Mouse (Mus musculus): ENCODE results near the gene Aldh1a2. TPM values are rescaled to one million over a fixed set of nuclear protein-coding genes. Genes with fewer than 3 reads are reported as not detected.

Gene Aldh1a2
- polyA plus RNA-seq, 1 experiment from 2014 or later, result 108 TPM

DNA sequence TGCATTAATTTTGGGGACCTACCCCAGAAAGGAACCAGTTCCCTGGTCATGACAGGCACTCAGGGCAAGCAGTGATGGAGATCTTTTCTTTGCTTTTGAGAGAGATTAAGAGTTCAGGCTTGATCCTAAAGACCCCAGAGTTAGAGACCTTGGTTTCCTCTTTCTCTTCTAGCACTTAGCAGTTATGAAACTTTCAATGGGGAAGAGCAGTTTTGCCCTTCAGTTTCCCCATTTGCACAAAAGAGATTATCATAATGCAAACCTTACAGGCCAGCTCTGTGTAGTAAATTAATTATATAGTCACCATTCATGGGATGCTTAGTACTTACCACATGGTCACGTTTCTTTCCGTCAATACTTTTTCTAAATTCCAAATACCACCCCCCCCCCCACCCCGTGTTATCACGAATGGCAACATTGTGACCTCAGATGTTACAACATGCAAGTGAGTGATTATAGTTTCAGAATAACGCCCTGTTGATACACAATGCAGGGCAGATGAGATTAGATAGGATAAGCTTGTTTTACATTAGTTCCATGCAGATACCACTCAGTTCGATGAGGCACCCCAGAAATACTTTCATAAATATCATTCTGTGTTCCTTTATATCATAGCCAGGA is 36.2 kb upstream of the Aldh1a2 start:
- 90% methylated on average over 6 of the region's 6 CpGs for WGBS
- Histone ChIP-seq H3K27me3 (ENCODE audit: control insufficient read depth, insufficient read depth, low read length) (no peaks in the 10 kb centered on the region), H3K9me3 (ENCODE audit: control insufficient read depth, low read length) (no peaks in the 10 kb centered on the region), H3K4me1 (ENCODE audit: control insufficient read depth, insufficient read depth, low read length) (no peaks in the 10 kb centered on the region), H3K4me3 (ENCODE audit: low read depth, low read length) (no peak overlapping the region), H3K9ac (ENCODE audit: low read length) (no peak overlapping the region), H3K27ac (ENCODE audit: low read depth, low read length) (no peak overlapping the region), H3K36me3 (ENCODE audit: control insufficient read depth, insufficient read depth, low read length) (no peaks in the 10 kb centered on the region), H3K4me2 (ENCODE audit: low read depth) (no peak overlapping the region)
- ATAC-seq (ENCODE audit: insufficient read depth, low FRiP score, low TSS enrichment) (no peak), DNase-seq (ENCODE audit: low spot score) (no peak)

DNA sequence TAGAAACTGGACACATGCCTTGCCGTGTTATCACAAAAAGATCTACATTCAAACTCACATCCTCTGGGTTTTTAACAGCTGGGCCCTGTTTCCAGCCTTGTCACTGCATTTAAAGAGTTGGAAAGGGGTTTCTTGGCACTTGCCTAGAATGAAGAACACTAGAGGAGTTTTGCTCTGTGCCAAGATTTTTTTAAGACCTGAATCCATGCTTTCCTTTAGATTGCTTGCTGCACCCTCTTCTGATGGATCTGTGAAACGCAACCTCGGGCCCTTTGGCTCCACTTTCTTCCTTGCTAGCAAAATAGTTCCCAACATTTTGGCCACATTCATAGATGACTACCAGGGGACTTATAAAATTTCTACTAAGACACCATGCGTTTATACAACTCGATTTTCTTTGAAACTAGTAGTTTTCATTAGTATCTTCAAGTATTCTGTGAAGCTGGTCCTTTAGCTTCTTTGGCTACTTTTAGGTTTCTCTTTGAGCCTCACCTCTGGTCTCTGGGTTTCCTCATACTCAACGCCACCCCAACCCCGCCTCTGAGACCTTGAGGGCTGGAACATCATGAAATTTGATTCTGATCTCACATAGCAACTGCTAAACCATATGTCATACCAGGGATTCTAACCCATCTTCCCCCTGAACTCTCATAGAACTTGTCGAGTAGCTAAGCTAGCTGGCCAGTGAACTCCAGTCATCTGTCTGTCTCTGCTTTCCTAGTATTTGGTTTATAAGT is 35.5 kb upstream of the Aldh1a2 start:
- H3K4me3 ChIP-seq (ENCODE audit: low read depth, low read length), result no peak overlapping the region

DNA sequence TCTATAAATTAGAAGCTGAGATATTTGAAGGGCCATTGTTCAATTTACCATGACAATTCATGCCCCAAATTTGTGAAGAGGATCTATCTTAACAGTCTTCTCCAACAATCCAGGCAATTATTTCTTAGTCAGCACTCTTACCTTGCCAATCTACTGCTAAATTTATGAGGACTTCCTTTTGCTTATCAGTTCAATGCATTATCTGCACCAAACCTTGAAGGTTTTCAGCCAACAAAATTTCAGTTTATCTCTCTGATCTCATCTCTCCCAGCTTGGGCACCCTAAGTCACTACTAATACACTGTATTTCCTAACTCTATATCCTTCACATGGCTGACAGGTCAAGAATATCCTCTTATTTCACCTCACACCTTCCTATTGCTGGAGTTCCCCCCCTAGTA is 30.3 kb upstream of the Aldh1a2 start:
- ATAC-seq (ENCODE audit: insufficient read depth, low FRiP score, low TSS enrichment) (no peak), DNase-seq (ENCODE audit: low spot score) (no peak)
- Histone ChIP-seq H3K4me2 (ENCODE audit: low read depth) (no peak overlapping the region), H3K4me3 (ENCODE audit: low read depth, low read length) (no peak overlapping the region), H3K27ac (ENCODE audit: low read depth, low read length) (no peak overlapping the region), H3K9me3 (ENCODE audit: control insufficient read depth, low read length) (no peaks in the 10 kb centered on the region), H3K36me3 (ENCODE audit: control insufficient read depth, insufficient read depth, low read length) (no peaks in the 10 kb centered on the region), H3K4me1 (ENCODE audit: control insufficient read depth, insufficient read depth, low read length) (no peaks in the 10 kb centered on the region), H3K9ac (ENCODE audit: low read length) (no peak overlapping the region), H3K27me3 (ENCODE audit: control insufficient read depth, insufficient read depth, low read length) (no peaks in the 10 kb centered on the region)

More for the DNA sequence above, 35.5 kb upstream of the Aldh1a2 start:
- no peak overlapping the region for H3K9ac ChIP-seq (ENCODE audit: low read length)
- no peaks in the 10 kb centered on the region for H3K4me1 ChIP-seq (ENCODE audit: control insufficient read depth, insufficient read depth, low read length)
- DNase-seq (ENCODE audit: low spot score), result no peak
- H3K27me3 ChIP-seq (ENCODE audit: control insufficient read depth, insufficient read depth, low read length), result no peaks in the 10 kb centered on the region
- H3K27ac ChIP-seq (ENCODE audit: low read depth, low read length), result no peak overlapping the region
- no peaks in the 10 kb centered on the region for H3K36me3 ChIP-seq (ENCODE audit: control insufficient read depth, insufficient read depth, low read length)
- 77% methylated on average over 8 of the region's 8 CpGs for WGBS
- no peak overlapping the region for H3K4me2 ChIP-seq (ENCODE audit: low read depth)
- no peaks in the 10 kb centered on the region for H3K9me3 ChIP-seq (ENCODE audit: control insufficient read depth, low read length)
- ATAC-seq (ENCODE audit: insufficient read depth, low FRiP score, low TSS enrichment), result no peak

DNA sequence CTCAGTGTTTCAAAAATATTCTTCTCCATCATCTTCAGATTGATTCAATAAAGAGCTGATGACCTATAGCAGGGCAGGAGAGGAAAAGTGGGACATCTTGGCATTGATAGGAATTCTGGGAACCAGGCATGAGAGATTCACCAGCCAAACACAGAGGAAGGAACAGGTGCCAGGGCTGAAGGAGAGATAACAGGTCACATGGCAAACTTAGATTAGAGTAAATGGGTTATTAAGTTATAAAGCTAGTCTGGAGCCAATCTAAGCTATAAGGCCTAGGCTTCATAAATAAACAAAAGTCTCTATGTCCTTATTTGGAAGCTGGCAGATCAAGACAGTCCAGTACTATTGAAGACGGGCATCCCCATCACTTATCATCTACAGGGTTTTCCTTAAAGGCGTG is 29.8 kb upstream of the Aldh1a2 start:
- Histone ChIP-seq H3K9ac (ENCODE audit: low read length) (no peak overlapping the region), H3K4me3 (ENCODE audit: low read depth, low read length) (no peak overlapping the region), H3K27ac (ENCODE audit: low read depth, low read length) (no peak overlapping the region), H3K4me1 (ENCODE audit: control insufficient read depth, insufficient read depth, low read length) (no peaks in the 10 kb centered on the region), H3K36me3 (ENCODE audit: control insufficient read depth, insufficient read depth, low read length) (no peaks in the 10 kb centered on the region), H3K4me2 (ENCODE audit: low read depth) (no peak overlapping the region), H3K27me3 (ENCODE audit: control insufficient read depth, insufficient read depth, low read length) (no peaks in the 10 kb centered on the region), H3K9me3 (ENCODE audit: control insufficient read depth, low read length) (no peaks in the 10 kb centered on the region)
- no peak for ATAC-seq (ENCODE audit: insufficient read depth, low FRiP score, low TSS enrichment)
- WGBS, result 86% methylated on average over 2 of the region's 2 CpGs
- no peak for DNase-seq (ENCODE audit: low spot score)

DNA sequence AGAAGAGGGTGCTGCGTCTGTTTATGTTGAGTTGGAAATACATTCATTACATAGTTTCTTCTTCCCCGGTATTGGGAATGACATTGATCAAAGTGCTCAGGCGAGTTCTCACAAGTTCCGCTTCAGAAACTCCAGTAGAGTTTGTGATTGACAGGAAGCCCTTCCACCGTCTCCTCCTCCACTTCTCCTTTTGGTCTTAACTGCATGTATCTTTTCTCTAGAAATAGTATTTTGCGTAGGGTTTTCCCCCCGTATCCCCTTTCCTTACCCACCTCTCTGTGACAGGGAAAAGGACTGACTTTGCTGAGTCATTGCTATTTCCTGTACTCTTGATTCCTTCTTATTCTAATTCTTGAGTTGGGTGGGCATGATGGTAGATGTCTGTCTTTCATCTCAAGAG is 28.2 kb upstream of the Aldh1a2 start:
- Histone ChIP-seq H3K4me2 (ENCODE audit: low read depth) (no peak overlapping the region), H3K27me3 (ENCODE audit: control insufficient read depth, insufficient read depth, low read length) (no peaks in the 10 kb centered on the region), H3K9me3 (ENCODE audit: control insufficient read depth, low read length) (no peaks in the 10 kb centered on the region), H3K4me3 (ENCODE audit: low read depth, low read length) (no peak overlapping the region), H3K36me3 (ENCODE audit: control insufficient read depth, insufficient read depth, low read length) (no peaks in the 10 kb centered on the region), H3K9ac (ENCODE audit: low read length) (no peak overlapping the region), H3K27ac (ENCODE audit: low read depth, low read length) (no peak overlapping the region), H3K4me1 (ENCODE audit: control insufficient read depth, insufficient read depth, low read length) (no peaks in the 10 kb centered on the region)
- DNase-seq (ENCODE audit: low spot score) (no peak), ATAC-seq (ENCODE audit: insufficient read depth, low FRiP score, low TSS enrichment) (no peak)
- 92% methylated on average over 7 of the region's 7 CpGs for WGBS

DNA sequence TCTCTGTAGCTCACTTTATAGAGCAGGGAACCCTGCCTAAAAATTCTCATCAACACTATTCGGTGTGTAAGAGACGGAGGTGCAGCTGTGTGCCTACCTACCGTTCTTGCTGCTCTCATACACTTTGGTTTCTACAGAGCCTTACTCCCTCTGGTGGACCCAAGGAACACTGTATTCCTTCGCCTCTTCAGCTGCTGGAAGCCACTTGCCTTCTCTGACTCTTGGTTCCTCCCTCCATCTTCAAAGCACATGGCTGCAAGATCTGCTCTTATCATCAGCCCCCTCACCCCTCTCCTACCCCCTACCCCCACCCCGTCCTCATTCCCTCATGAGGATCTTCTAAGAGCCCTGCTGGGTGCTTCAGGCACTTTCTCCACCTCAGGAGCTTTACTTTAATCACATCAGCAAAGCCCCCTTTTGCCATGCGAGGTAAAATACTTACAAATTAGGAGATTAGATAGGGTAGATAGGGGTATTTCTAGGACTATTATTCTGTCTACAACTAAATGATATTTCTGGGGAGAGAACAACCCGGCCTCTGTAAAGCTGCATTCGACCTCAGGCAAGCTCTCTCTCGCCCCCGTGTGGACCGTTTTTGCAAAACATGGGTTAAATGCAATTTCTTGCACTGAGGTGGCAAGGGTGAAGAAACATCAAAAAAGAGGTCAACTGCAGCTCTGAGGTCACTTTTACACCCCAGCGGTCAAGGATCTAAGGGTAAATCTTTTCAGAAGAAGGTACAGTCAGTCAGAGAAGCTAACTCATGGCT is 26.8 kb upstream of the Aldh1a2 start:
- H3K27ac ChIP-seq (ENCODE audit: low read depth, low read length), result no peak overlapping the region
- ATAC-seq (ENCODE audit: insufficient read depth, low FRiP score, low TSS enrichment) (no peak), DNase-seq (ENCODE audit: low spot score) (peak; percentile 78)
- H3K4me3 ChIP-seq (ENCODE audit: low read depth, low read length), result no peak overlapping the region
- 14% methylated on average over 12 of the region's 12 CpGs for WGBS
- H3K27me3 ChIP-seq (ENCODE audit: control insufficient read depth, insufficient read depth, low read length), result no peaks in the 10 kb centered on the region
- no peaks in the 10 kb centered on the region for H3K36me3 ChIP-seq (ENCODE audit: control insufficient read depth, insufficient read depth, low read length)
- no peaks in the 10 kb centered on the region for H3K4me1 ChIP-seq (ENCODE audit: control insufficient read depth, insufficient read depth, low read length)
- no peaks in the 10 kb centered on the region for H3K9me3 ChIP-seq (ENCODE audit: control insufficient read depth, low read length)
- no peak overlapping the region for H3K9ac ChIP-seq (ENCODE audit: low read length)
- H3K4me2 ChIP-seq (ENCODE audit: low read depth), result peak overlapping the region; percentile 10; the same call in 1 of the 2 replicates

DNA sequence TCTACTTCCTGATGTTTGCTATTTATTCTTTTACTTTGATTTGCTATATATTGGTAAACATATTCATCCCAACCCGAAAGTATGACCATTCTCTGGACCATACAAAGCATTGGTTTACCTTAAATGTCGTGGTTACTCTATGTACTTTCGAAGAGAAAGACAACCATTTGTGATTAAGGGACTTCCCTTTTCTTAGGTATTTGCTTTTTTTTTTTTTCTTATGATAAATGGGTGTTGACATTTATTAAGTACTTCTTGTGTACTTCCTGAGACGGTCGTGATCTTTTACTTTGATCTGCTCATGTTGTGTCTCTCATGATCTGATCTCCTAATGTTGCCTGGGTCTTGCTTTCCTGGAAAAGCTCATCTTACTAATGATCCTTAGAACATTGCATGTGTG is 16.8 kb upstream of the Aldh1a2 start:
- Histone ChIP-seq H3K27me3 (ENCODE audit: control insufficient read depth, insufficient read depth, low read length) (no peaks in the 10 kb centered on the region), H3K9me3 (ENCODE audit: control insufficient read depth, low read length) (no peaks in the 10 kb centered on the region), H3K4me3 (ENCODE audit: low read depth, low read length) (no peak overlapping the region), H3K4me1 (ENCODE audit: control insufficient read depth, insufficient read depth, low read length) (no peaks in the 10 kb centered on the region), H3K36me3 (ENCODE audit: control insufficient read depth, insufficient read depth, low read length) (no peaks in the 10 kb centered on the region), H3K27ac (ENCODE audit: low read depth, low read length) (no peak overlapping the region), H3K9ac (ENCODE audit: low read length) (no peak overlapping the region), H3K4me2 (ENCODE audit: low read depth) (no peak overlapping the region)
- no peak for DNase-seq (ENCODE audit: low spot score)
- ATAC-seq (ENCODE audit: insufficient read depth, low FRiP score, low TSS enrichment), result no peak
- WGBS, result 84% methylated on average over 5 of the region's 5 CpGs

DNA sequence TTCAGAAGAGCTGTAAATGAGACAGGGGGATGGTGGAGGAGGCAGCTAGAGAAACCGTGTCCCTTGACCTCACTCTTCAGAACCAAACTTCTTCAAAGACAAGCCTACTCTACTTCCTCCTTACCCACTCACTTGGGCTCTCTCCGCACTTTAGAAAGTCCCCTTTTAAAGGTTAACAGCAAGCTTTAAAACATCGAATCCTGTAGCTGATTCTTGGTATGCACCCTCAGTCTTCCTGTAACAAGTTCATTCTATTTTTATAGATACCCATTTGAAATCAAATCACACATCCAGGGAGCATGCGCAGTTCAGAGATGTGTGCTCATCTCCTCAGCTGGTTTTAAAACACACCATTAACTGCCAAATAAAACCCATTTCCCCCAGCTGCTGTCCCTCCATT is 13.3 kb upstream of the Aldh1a2 start:
- Histone ChIP-seq H3K4me3 (ENCODE audit: low read depth, low read length) (no peak overlapping the region), H3K27ac (ENCODE audit: low read depth, low read length) (no peak overlapping the region), H3K4me1 (ENCODE audit: control insufficient read depth, insufficient read depth, low read length) (no peaks in the 10 kb centered on the region), H3K4me2 (ENCODE audit: low read depth) (no peak overlapping the region), H3K9me3 (ENCODE audit: control insufficient read depth, low read length) (no peaks in the 10 kb centered on the region), H3K36me3 (ENCODE audit: control insufficient read depth, insufficient read depth, low read length) (no peaks in the 10 kb centered on the region), H3K27me3 (ENCODE audit: control insufficient read depth, insufficient read depth, low read length) (no peaks in the 10 kb centered on the region), H3K9ac (ENCODE audit: low read length) (no peak overlapping the region)
- DNase-seq (ENCODE audit: low spot score) (no peak), ATAC-seq (ENCODE audit: insufficient read depth, low FRiP score, low TSS enrichment) (no peak)
- WGBS, result 82% methylated on average over 4 of the region's 4 CpGs

All from neural tube, embryonic 11.5 days (tissue).